Mouse (Mus musculus) 3T3-L1 (cell line): ENCODE measurements around the gene Cdc7.

Experiments used
- DNase-seq: peaks from one replicate; pipeline ENCODE4 v3.0.0-alpha.2; 2015; ENCODE audit warnings: low read depth, low spot score

Cdc7 gene

DNA sequence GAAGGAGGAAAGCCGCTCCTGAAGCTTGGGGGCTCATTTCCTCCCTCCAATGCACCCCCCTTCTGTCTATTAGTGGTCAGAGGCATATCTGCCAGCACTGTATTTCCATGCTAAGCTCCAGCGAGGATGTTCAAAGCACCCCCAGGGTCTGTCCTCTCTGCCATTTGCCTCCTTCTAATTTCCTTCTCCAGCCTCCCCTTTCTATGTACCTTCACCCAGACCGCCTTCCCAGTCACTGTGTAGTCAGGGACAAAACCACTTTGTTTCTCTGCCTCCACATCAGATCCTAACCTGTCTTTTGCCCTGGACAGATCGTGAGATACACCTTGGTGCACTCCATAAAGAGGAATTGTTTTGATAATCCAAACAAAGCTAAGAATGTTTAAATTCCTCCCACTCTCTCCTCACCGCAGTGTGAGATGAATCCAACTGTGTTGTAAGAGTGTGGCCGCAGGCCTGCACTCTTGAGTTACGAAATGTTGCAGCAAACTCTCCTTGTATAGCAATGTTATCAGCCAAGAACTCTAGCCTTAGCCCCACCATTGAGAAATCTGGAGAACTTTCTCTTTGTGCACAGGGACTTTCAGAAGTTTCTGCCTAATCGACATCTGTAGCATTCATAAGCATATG lies 27.3 kb downstream of the Cdc7 start:
- DNase-seq, result peak; percentile 84

DNA sequence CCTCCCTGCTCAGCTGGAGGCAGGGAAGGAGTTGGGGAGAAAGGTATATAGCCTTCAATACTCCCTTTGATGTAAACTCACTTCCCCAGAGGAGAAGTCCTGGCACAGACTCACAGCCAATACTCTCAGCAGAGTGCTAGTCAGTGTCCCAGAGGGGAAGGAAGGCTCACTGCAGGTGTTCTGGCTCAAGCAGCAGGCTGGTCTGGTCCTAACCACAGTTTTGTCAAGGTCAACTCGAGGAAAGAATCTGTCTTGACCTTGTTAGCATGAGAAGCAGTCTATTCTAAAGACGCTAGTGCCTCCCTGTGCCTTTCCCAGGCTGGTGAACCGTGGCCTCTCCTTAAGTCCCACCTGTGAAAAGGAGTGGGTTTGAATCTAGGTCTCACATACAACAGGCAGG lies 30.6 kb downstream of the Cdc7 start:
- peak; percentile 41 for DNase-seq

DNA sequence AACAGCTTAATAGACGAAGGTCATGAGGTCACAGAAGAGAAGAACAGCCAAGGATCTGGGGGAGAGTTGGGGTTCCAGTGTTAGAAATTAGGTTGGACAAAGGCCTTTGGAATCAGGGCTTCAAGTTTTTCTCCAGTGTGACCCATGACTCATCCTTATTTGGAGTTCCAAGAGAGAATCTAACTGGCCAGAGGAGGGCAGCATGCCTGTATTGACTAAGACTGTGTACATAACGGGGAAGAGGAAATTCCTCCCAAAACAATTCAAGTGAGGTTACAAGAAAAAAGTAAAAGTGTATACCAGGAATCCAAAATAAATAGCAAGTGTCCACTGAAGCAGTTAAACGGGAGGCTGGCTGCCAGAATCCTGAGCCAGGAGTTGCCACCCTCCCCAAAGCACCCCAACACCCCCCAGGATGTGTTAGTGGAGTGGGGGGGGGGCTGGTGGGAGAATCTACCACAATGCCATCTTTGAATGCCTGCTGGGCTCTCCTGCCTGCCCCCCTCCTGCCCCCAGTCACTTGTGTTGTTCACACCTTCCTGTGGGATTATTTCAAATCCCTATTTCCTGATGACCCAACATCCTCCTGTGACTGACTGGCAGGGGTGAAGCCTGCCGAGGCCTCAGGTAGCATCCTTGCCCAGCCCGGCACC lies 31.9 kb downstream of the Cdc7 start:
- peak; percentile 97 for DNase-seq

DNA sequence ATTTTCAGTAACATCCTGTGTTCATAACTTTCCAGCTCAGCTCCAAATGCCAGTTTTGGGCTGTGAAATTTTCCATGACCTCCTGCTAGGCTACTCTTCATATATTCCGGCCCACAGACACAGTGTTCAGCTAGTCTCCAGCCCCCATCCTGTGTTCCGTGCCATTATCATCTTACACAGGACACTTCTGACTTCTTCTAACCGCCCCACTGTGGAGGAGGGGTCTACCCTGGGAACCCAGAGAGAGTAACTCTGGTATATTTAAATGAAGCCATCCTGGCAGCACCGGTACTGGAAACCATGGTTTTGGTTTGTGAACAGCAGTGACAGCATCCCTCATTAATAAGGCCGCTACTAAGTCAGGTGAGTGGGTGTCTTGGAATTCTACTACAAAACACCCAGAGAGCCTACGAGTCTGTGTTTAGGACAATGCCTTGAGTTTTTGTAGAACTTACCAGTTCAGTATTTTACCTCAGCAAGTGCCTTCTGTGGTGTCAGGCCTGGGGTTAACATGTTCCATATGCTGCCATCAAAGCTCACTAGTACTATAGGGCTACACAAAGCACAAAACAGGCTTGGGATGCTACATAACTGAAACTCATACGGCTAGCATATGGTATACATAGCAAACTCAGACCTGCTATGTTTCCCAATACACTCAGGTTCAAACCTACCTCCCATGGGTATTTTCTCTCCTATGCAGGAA lies 32.6 kb downstream of the Cdc7 start:
- DNase-seq, result peak; percentile 22

DNA sequence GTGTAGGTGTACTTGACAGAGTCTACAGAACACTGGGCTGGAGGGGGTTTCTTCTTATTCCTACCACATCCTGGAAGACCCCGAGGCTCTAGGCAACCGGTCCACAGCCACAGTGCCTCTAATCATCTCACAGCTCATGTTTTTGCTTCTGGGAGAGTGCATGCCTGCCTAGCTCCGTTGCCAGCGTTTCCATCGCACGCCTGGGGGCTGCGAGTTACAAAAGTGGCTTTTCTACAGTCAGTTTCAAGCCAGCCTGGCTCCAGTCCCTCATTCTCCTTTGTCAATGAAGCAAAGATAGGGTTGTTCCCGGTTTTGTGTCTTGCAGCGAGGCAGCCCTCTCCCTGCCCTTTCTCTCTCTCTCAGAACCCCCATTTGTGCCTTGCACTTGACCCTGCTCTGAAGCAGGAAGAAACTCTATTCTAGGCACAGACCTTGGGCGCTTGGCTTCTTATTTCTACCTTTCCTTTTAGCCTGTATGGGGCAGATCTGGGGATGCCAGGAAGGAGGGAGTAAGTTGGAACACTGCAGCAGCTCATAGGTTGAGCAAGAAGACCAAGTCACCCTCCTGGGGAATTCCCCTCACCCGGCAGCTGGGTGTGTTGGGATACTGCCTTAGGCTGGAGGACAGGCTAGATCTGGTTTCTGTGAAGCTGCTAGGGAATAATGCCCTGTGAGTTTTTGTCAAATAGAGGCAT lies 37.4 kb downstream of the Cdc7 start:
- peak; percentile 95 for DNase-seq

DNA sequence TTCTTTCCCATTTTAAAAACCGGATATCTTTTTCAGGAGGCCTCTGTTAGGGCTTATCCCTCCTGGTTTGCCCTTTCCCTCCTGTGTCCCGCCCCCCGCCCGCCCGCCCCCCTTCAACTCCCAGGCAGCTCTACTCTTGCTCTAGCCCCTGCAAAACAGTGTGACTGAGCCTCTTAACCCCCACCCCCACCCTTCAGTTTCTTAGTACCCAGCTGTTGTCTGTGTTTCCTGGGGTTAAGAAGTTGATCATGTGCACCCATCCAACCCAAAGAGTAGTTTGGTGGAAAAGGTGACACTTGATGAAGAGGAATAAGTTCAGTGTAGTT lies 37.9 kb downstream of the Cdc7 start:
- no peak for DNase-seq

DNA sequence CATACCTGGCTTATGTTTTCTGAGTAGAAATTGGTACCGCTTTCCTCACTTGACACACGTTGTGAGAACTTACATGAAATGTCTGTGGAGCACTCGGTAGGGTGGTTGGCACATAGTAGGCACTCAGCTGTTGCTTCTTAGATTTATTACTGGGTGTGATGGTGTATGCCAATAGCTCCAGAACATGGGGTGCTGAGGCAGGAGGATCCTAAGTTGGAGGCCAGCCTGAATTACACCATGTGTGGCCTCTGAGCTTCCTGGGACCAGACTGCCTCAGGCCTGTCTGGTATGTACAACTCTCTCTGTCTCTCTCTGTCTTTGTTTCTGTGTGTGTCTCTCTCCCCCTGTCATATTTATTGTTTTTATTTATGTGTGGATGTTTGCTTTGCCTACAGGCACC lies 45.6 kb downstream of the Cdc7 start:
- DNase-seq, result no peak

DNA sequence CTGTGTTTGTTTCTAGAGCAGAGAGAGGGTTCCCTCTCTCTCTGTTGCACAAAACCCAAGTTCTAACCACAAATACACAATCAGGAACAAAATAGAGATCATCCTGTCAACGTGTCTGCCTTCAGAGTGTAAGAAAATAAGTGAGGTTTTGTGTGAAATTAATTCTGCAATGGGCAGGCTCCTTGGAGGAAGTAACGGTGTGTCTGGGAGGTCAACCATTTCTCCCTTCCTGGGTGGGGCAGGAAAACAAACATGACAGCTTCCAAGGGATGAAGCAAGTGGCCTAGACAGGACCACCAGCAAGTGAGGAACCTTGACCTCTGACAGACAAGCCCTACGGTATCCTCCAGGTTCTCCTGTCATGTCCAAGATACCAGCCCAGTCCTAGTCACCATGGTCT lies 46.2 kb downstream of the Cdc7 start:
- DNase-seq, result no peak

DNA sequence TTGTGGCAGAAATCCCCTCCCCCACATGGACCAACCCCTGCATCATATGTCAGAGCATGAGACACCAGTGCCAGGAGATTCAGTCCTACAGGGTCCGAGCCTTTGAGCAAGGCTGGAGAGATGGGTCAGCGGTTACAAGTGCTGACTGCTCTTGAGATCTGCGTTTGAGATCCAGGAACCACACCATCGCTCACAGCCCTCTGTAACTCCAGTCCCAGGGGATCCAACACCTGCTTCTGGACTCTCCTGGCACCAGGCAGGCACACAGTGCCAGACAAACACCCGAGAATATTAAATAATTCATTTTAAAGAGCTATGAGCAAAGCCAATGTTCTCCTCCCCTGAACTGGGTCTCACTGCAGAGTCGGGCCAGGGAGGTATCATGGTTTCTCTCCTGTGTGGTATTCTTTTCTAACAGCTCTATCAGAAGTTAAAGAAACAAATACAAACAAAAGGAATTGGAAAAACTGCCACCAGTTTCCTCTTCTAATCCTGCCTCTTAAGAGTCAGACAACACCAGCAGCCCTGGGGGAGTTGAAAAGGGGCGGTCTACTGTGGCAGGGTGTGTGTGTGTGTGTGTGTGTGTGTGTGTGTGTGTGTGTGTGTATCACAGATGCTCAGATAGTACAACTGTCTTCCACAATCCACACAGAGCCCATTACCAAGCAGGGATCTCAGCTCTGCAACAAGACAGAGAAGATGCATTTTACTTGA lies 47.4 kb downstream of the Cdc7 start:
- no peak for DNase-seq

DNA sequence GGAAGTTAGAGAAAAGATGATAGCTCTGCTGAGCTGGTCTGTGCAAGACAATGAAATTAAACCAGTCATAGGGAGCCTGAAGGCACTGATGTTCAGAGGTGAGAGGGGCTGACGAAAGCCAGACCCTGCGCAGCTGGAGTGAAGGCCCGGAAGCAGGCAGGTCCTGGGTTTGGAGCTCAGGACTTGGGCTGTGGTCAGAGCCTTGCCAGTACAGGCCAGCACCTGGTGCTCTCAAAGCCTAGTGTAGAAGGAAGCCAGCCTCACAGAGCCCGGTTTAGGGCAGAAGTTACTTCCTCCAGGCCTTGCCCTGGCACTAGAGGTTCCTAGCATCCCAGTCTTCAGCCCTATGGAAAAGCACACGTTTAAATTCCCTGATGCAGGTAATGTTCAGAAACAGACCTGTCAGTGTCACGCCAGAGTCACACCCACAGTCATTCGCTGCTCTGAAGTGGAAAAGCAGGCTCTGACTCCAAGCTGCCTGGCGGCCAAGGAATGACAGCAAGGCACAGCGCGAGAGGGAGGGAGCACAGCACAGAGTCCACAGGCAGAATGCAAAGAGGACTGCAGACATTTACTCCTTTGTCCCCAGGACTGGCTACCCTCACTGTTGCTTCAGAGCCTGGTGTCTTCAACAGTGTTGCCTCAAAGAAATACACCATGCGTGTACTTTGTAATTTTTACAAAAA lies 48.1 kb downstream of the Cdc7 start:
- DNase-seq, result no peak

DNA sequence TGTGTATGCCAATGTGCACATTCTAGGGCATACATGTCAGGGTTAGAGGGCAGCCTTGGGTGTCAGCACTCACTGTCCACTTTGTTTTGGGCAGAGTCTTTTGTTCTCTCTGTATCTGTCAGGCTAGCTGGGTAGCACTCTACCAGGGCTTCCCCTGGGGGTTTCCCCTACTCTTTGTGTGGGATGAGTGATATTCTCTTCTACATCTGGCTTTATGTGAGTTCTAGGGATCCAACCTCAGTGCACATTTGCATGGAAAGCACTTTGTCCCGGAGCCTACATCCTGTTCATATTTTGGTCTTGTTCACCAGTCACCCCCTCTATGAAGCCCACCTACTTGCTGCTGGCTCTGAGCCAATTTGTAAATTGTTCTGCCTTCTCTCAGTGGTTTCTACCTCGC lies 49.3 kb downstream of the Cdc7 start:
- no peak for DNase-seq

DNA sequence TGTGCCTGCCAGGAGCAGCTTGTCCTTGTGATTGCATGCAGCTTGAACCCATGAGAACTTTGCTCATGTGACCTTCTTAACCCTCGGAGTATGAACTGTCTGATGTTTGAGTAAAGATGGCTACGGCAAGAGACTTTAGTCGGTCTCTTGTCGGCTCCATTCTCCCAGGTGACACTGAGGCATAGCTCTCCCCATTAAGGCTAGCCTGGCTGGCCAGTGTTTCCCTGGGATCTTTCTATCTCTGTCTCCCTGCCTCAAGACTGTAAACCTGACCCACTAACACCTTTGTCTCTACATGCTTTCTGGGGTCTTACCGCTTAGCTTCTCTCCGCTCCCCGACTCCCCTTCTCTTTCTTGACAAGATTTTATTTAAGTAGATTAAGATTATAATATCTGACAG lies 50.0 kb downstream of the Cdc7 start:
- DNase-seq, result no peak

DNA sequence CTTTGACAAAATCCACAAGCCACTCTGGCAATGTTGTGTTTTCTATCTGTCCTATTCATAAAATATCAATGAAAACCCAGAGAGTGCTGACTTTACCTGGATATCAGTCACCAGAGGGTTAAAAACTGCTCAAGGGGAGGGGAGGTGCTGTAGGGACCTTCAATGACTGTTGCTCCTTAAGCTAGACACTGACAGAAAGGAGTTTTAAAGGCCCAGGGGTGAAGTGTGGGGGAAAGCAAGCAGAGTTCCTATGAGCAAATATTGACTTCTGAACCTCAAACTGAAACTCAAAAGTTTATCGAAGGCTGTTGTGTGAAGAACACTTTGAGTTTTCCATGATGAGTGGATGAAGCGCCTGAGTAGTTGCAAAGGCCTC lies 50.9 kb downstream of the Cdc7 start:
- DNase-seq, result no peak

DNA sequence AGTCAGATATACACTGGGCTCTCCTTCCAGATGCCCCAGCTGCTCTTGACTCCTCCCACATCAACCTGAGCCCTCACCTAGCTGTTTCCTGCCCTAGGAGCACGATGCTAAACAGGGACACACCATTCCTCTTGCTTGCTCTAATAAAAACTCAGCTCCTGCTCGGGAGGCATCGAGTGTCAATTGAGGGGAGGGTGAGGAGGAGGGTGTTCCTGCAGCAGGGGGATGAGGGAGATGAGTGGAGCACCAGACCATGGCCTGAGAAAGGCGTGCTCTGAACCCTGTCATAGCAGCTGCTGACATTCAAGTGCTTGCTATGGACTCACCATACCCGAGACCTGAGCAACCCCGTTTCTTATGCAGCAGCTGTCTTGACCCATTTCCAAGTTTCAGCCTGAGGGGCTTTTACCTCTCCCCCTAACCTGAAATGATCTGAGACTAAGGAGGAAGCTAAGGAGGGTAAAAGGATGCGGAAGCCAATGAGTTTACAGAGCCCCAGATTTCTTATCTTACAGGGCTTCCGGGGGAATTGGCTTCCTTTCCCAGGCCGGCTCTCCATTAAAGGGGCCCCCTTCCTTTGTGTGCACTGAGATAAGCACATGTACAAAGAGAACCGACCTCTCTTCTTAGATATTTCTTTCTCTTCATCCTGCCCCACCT lies 51.4 kb downstream of the Cdc7 start:
- DNase-seq, result no peak

DNA sequence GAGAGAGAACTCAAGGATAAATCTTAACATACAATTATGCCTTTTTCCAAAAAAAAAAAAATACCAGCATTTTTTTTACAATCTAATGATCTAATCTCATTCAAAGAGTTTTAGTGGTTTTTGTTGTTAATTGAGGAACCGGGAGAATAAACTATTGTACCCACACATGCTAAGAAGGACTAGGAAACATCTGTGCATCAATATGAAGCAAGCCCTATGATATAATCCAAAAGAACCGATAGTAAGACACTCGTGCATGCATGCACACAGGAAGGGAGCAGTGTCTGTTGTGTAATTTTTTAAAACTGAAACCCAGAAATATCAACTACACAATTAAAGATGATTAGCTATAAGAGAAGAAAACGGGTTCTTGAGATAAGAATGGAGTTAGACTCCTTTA lies 52.4 kb downstream of the Cdc7 start:
- DNase-seq, result no peak

DNA sequence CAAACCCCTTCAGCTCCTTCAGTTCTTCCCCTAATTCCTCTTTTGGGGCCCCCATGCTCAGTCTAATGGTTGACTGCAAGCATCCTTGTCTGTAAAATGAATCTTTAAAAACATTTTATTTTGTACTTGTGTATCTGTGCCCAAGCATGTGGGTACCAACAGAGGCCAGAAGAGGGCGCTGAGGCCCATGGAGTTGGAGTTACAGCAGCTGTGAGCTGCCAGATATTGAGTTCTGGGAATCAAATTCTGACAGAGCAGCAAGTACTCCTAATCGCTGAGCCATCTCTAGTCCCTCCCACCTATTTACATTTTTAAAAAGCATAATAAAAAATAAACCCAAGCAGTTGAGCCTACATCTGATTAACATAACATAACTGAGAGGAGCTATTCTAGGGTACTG lies 53.4 kb downstream of the Cdc7 start:
- DNase-seq, result no peak

DNA sequence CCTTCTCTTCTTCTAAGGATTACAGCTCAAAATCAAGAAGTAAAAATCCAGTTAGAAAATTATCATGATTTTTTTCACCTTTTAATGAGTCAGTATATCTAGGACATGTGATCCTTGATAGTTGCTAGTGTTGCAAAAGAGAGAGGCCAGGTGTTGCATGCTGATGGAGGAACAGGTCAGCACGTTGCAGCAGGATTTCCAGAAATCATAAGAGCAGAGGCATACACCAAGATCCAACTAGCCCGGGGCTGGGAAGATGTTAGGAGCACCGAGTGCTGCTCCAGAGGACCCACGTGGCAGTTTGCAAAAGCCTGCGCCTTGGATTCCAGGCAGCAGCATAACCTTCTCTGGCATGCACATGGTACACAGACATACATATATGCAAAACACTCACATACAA lies 54.9 kb downstream of the Cdc7 start:
- DNase-seq, result no peak

DNA sequence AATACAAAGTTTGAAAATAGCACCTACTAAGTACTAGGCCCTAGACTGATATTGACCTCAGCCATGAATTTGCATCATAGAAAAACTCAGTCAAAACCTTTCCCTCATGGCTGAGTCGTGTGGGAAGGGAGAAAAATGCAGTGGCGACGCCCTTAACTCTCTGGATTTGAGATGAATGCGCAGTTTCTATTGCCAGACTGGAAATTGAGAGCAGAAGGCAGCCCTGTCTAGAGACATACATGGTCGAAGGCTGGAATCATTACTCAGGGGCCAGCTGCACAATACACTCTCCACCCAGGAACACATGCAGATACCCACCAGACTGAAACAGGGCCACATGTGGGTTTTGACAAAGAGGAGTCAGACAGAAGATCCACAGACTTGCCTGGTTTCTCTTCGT lies 55.8 kb downstream of the Cdc7 start:
- DNase-seq, result peak; percentile 77

DNA sequence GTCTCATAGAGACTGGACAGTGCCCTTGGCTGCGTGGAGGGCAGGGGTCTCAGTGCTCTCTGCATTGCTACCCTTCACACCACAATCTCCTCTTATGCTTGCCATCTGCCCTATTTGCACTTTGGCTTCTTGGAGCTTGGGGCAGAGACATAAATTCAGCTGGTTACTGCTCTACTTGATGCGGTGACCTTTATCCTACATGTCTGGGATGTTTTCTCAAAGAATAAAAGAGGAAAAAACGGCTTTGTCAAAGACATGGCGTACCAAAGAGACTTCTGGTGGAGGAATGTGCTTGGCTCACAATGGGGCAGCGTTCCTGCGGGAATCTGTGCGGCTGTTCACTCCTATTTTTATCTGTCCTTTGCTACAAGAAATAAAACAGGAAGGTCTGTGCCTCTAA lies 56.2 kb downstream of the Cdc7 start:
- DNase-seq, result no peak

DNA sequence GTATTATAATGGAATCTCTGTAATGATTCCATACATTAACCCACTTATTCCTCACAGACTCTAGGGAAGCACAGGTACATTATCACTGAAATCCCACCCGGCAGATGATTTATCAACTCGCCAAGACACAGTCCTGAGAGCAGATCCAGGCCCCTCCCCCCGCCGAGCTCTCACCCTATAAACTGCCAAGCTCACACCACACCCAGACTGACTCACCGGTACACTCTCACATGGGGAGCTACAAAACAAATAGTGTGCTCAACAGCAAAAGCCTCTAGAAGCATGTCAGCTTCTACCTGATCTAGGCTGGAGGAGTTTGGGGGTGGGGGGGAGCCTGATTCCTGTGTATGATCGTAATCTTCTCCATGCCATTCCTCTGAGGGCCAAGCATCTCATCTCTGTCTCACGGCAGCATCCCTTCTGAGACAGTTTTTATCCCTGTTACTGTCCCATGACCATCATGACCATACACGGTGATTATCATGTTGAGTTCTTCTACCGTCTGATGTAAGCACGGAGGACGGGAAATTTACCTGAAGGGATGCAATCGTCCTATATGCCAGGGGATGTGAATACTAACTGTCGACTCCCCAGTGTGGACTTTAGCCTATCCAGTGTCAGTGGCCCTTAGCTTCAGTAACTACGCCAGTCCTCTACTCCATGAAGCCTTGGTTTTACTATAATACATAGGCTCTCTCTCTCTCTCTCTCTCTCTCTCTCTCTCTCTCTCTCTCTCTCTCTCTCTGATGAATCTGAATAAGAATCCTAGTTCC lies 57.4 kb downstream of the Cdc7 start:
- peak; percentile 74 for DNase-seq
